Mouse (Mus musculus) embryonic fibroblast, embryonic 13.5 days (primary cell): ENCODE data around the gene Aspscr1.

Experiments
- CTCF ChIP-seq: IDR thresholded peaks from 2 replicates; pipeline ENCODE4 v1.5.1; 2011; ENCODE audit warnings: mild to moderate bottlenecking, control low read depth, low read length, moderate library complexity, borderline replicate concordance; ENCODE audit not compliant: insufficient read depth
- POLR2A ChIP-seq: IDR thresholded peaks from 2 replicates; pipeline ENCODE4 v1.6.1; 2011; ENCODE audit warnings: low read depth, mild to moderate bottlenecking, control low read depth, low read length, moderate library complexity

GRCm38 (mm10) chr11:120749430-120749829 lies 76.7 kb downstream of the Aspscr1 start:
- TF ChIP-seq POLR2A (no peak), CTCF (no peak)
